Mouse (Mus musculus): Measurements from ENCODE around the gene Zkscan16.

The Zkscan16 gene

DNA sequence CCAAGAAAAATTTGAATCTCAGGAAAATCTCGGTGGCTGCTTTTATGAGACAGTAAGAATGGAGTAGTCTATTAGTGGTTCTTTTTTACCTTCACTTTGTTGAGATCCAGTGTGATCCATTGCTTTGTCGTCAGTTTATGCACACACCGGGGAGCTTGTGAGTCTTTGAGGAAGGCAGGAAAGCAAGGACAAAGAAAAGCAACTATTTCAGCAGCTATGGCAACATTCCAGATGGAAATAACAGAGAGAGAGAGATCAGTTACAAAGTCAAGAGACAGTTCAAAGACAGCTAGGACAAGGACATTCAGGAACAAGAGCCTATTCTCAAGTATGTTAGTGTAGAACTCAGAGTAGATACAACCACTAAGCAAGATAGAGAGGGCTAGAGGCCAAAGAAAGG, 7.6 kb upstream of the Zkscan16 start:
- no peak for DNase-seq (ENCODE audit: low spot score in 2 of 2)

DNA sequence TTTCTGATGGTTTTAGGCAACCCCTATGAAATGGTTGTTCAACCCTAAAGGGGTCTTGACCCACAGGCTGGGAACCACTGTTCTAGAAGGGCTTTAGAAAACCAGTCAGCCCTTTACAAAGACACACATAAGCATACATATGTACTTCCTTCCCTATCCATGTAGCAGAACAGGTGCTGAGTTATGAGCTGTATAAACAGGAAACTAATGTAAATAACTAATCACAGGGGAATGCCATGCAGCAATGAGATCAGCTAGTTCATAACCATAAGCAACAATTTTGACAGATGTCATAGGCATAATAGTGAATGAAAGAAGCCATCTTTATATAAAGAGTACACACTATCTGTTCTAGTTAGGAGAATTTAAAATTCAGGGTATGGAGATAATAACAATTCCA, 1.8 kb upstream of the Zkscan16 start:
- no peak for DNase-seq (ENCODE audit: low spot score in 2 of 2)

DNA sequence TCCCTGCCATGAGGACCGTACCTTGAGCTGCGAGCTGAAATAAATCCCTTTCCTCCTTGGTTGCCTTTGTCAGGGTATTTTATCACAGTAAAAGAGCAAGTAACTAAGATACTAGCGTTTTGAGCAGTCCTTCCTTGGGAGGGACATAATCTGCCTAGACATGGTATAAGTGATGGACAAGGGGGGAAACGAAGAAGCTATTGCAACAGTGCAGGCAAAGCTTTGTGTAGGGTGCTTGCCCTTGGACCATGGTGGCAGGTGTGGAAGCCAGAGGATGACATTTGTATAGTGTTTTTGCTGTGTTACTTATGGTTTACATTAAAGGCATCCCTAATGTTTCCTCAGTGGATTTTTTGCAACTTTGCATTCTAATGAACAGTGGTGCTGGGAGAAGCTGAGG, 486 bp upstream of the Zkscan16 start:
- no peak for DNase-seq (ENCODE audit: low spot score in 2 of 2)

DNA sequence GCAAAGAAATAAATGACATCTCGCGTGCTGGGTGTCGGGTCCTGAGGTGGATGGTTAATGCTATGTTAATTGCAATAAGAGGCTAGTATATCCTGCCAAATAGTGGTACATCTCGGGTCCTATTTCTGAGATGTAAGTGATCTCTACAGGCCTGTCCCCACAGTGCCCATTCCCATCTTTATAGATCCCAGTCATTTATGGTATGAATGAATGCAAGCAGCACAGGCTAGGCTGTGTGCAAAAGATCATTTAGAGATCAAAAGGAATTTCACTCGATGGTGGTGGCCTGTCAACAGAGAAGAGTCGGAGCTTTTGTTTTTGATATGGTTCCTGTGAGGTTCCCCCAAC, 752 bp downstream of the Zkscan16 start:
- no peak for DNase-seq (ENCODE audit: low spot score in 2 of 2)

DNA sequence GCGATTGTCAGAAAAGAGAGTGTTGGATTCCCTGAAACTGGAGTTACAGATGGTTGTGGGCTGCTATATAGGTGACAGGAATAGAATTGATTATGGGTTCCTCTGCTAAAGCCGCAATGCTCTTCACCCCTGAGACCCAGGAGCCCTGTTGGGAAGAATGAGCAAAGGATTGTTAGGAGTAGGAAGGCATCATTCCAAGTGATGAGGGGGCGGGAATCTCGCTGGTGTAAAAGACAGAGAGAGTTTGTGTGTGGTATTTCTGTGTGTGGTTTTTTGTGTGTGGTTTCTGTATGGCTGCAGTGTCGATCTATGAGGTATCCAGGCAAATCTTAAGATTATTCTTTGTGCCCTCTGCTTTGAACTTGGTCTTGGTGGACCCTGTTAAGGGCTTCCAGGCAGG, 1.3 kb downstream of the Zkscan16 start:
- DNase-seq (ENCODE audit: low spot score in 2 of 2): peak in 1 of 2 experiments; percentile 44

DNA sequence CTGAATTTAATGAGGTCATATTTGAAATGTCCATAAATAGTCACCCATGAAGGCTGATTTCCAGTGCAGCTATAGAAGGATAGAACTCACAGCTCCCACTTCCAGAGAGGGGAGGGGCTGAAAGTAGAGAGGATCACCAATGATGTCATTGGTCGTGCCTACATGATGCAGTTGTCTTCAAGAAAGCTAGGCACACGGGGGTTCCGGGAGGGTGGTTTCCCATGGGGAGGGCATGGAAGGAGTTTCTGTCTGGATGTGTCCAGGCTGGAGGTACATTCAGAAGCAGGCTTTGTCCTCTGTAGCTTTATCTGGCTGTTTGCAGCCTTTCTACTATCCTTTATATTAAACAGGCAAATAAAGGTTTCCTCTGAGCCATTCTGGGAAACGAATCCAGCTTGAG, 5.0 kb downstream of the Zkscan16 start:
- DNase-seq (ENCODE audit: low spot score in 2 of 2): no peak

DNA sequence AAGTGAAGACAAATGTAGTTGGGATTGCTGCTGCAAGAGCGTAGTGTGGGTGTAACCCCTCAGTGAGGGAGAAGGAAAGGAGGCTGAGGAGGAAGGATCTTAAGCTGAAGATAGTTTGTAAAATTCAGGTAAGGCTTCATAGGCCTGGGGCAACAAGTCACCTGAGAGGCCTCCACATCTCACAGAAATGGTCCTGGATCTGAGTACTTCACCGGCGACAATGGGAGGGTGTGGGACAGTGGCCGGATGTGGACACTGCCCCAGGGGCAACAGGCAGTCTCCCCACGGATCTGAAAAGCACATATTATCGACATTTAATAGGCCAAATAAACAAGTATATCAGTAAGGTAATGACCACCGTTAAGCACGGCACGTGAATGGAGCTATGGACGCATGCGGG, 9.2 kb downstream of the Zkscan16 start:
- DNase-seq (ENCODE audit: low spot score in 2 of 2): no peak

DNA sequence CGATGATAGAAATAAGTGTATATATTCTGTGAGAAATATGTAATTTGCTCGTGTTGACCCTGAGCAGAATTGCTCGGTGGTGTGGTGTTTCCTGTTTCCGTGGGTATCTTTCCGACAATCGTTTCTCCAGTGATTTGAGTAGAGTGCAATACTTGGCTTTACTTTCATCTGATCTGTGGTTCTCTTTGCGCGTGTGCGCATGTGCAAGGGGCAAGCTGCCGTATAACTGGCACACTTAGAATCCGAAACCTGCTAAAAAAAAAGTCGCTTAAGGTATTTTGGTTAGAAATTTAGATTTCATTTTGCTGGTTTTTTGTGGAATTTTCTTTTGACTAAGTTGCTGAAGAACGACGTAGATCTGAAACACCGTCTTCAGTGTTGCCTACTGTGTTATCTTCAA, 18.3 kb downstream of the Zkscan16 start:
- no peak for DNase-seq (ENCODE audit: low spot score in 2 of 2)

DNA sequence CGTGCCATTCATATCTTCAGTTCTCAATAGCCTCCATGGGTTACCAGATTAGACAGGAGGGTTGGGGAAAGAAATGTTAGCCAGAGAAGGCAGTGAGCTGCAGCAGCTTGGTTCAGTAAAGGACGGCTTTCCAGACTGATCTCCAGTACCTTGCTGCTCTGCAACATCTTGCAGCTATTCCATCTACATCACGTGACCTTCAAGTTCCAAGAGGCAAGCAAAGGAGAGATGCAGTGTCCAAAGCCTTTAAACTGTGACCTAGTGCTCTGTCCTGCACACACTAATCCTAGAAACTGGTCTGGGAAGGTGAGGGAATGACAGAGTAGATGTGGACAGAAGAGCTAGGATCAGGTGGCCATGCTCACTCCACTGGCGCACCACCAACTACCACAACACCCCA, 19.8 kb downstream of the Zkscan16 start:
- DNase-seq (ENCODE audit: low spot score in 2 of 2): no peak

DNA sequence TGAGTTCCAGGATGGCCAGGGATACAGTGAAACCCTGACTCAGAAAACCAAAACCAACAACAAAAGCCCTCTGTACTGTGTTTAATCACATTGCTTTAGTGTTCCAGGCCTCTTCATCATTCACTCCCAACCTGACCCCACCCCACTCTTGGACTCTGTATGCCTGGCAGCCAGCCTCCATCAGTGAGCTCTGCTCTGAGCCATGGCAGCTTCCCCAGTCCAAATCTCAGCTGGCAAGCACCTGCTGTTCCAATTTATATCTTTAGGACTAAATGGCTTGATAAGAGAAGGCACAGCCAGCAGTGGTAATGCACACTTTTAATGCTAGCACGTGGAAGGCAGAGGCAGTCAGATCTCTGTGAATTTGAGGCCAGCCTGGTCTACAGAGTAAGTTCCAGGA, 21.7 kb downstream of the Zkscan16 start:
- DNase-seq (ENCODE audit: low spot score in 2 of 2): no peak

DNA sequence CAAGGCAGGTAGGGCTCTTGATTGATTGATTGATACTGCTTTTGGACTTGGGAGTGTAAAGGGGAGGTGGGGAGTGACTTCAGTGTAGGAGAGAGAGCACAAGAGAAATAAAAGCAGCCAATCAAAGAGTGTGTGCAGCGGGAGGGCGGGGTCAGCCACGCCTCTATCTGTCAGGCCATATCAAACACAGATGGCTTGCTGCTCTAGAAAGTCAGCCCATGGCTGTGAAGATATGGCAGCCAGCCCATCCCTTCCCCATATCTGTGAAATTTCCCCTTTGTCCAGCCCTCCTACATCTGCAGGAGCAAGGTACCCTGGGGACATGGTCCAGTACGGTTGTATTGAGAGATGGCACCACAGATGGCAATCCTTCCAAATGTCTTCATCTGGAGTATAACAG, 27.2 kb downstream of the Zkscan16 start:
- no peak for DNase-seq (ENCODE audit: low spot score in 2 of 2)

DNA sequence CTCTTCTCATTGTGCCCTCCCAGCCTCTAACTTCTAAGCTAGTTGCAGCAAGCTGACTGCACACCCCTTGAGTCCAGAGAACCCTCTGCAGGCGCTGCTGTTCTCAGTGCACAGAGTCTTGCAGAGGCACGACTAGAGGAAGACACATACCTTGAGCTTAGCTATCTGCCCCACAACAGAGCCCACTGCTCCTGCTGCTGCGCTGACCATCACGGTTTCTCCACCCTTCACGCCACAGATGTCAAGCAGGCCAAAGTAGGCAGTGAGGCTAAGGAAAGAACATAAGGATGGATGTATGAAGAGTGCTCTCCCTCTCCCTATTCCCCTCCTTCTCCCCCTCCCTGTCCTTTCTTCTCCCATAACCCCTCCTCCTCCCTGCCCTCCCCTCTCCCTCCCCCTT, 32.3 kb downstream of the Zkscan16 start:
- DNase-seq (ENCODE audit: low spot score in 2 of 2): no peak

DNA sequence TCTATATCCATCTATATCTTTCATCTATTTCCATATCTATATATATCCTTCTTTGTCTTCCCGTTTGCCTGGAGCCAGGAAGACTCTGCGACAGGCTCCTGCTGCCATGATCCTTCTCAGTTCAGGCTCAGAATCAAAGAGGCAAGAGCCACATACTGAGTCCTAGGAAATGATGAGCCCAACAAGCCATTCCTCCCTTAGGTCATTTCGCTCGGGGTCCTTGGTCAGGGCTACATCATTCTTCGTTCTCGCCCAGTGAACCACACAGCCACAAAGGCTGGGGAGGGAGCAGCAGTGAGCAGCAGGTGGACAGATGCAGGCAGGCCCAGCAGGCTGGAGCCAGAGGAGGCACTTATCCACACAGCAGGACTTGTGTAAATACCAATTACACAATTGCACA, 38.0 kb downstream of the Zkscan16 start:
- no peak for DNase-seq (ENCODE audit: low spot score in 2 of 2)

DNA sequence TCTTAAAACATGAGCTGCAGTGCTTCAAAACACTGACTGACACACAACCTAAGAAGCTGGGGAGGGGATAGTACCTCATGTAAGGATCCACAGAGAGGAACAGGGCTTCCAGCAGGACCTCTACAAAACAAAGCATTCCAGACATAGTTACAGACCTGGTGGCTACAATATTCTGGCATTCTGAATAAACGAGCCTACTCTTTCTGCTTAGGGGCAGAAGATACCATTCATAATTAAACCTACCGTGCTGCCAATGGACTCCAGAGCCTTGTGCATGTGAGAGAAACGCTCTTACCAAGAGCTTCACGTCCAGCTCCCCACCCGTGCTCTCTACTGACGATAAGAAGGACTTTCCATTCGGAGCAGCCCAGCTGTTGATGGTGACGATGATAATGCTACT, 39.4 kb downstream of the Zkscan16 start:
- no peak for DNase-seq (ENCODE audit: low spot score in 2 of 2)

DNA sequence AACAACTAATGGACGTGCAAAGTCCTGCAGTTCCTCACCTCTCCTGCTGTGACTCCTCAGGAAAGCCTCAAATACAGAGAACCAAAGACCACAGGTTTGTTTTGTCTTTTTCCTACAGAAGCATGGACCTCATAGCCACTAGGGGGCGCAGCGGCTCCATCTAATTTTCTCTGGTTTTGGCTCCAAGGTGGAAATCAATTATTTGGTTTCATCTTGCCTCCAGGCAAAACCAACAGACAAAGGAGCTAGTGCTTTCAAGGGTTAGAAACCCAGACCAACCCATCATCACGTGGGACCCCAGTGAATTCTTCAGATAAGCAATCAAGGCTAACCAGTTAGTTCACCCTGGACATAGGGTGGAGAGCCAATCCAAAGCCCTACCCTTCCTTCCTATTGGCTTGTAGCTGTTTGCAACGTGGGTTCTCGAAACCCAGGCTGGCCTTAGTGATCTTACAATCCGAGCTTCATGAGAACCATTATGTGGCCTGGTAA, 41.8 kb downstream of the Zkscan16 start:
- DNase-seq (ENCODE audit: low spot score in 2 of 2): peak; percentile 73 to 84

DNA sequence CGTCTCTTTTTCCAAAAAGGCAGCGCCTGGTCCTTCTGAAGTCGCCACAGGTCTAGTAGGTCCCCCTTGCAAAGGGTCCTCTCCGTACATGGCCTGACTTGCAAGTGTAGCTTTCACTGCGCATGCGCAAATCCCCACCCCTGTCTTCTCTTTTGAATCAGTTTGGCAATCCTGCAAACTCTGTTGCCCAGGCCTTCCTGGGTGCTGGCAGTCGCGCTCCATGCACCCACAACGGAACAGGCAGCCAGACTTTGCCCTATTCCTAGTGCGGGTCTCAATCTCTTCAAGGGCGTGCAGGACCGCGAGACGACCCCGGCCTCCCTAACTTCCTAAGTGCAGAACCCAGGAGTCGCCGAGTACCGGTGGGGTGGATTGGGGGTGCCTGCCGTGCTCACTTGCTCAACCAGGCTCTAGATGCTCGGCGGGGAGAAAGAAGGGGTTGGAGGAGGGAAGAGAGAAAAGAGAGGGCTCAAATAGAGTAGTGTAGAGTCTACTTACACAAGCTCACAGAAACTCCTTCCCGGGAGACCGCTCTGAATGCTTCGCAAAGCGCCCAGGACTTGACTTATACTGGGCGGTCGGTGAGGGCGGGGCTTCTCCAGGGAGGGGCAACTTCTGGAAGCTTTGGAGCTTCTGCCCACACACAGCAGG, 43.2 kb downstream of the Zkscan16 start, which contains the start of gene Ptgr1:
TSS of gene Ptgr1 (minus strand) at position 580 of the 651 bp plus-strand sequence.
- peak; percentile 88 to 90 for DNase-seq (ENCODE audit: low spot score in 2 of 2)

DNA sequence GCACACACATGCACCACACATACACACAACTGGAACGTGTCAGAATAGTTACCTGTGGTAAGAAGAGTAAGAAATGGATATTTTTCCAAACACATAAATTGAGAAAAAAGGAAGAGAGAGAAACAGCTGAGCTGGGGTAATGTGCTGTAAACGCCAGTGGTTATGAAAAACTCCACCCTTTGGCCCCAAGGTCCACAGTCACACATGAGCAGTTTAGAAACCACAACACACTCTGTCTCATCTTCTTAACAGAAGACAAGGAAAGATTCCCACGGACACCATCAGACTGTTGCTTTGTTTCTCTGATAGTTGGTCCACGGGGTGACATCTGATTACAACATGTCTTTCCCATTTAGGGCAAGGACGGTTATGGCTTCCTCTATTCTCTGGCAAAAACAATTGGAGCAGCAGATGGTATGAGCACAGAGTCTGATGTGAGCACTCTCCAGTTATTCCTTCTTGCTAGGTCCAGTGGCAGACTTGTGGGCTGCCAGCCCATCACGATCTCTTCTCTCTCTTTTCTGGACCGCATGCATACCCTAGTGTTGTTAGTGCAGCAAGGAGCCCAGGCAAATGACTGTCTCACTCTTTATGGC, 46.0 kb downstream of the Zkscan16 start:
- no peak for DNase-seq (ENCODE audit: low spot score in 2 of 2)

DNA sequence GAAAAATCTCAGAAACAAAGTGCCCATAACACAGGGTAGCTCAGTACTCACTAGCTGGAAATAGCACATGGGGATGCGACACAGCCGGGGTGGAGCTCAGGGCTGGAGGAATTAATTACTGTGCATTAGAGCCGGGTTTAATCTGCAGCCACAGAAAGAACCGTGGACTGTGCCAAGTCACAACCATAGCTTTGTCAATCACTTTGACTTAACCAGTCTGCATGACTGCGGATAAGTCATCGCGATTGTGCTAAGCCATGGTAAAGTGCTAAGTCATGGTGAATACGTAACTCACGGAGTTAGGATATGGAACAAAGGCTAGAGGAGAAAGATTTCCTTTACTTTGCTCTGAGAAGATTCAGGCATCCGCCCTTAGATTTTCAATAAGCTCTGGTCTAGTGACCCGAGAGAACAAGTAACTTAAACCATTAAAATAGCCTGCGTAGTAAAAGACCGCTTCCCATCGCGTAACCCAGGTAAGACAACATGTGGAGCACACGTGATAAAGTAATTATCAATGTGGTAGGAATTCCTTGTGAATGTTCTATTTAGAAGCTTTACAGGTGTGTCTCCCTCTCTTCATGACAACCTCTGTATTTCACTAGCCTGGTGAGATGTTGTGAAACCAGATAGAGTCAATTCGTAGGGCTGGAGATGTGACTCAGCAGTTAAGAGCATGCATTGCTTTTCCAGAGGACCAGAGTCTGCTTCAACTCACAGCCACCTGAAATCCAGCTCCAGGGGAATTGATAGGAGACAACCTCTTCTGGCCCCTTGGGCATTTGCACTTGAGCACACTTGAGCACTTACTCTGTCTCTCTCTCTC, 47.4 kb downstream of the Zkscan16 start:
- DNase-seq (ENCODE audit: low spot score in 2 of 2): no peak

DNA sequence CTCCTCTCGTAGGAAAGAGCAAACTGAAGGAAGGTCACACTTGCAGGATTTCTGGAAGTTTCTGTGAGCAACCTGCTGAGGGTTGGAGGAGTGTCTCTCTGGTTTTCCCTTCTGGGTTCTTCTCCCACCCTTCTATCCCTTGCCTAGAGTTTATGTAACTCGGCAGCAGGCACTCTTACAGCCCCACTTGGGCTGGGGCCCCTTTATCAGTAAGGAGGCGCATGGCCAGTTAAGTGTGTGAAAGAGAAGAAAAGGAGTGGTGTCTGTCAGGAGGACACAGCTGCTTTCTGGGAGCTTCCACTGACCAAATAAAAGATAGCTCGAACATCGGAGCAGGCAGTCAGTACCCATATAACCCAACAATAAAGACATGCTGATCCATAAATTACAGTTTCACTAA, 48.8 kb downstream of the Zkscan16 start:
- DNase-seq (ENCODE audit: low spot score in 2 of 2): no peak

DNA sequence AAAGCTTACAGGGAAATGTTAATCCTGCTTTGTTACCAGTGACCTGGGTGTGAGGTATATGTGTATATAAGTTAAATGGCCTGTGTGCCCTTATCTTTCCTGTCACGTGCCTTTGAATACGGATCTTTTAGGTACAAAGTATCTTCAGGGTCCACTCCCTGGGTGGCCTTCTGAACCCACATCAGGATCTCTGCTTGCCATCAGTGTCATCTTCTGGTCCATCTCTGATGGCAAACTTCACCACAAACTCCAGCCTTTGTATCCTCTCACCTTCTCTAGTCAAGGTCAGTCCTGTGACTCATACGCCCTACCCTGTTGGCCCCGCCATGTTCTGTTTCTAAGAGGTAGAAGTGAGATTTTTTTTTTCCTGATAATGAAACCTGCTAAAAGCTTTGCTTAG, 51.3 kb downstream of the Zkscan16 start, which contains the start of gene Dnajc25:
TSS of gene Dnajc25 (plus strand) at position 301 of the 400 bp plus-strand sequence.
- DNase-seq (ENCODE audit: low spot score in 2 of 2): no peak

DNA sequence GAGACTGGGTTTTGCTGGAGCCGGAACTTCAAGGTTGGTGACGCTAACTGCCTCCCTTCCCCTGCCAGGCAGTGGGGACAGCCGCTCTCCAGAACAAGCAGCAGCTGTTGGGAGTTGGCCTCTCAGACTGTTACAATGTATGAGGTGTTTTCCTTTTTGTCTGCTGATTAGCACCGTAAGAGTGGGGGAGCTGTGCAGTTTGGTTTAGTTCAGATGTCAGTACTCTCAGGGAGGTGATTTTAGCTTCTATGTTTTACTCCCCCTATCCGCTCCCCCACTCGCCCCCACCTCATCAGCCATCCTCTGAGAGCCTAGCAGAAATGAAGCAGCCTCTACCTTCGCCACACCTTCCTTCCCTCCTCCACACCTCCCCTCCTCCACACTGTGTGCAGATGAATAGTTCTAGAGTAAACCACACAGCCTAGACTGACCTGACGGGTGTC, 51.8 kb downstream of the Zkscan16 start:
- no peak for DNase-seq (ENCODE audit: low spot score in 2 of 2)

DNA sequence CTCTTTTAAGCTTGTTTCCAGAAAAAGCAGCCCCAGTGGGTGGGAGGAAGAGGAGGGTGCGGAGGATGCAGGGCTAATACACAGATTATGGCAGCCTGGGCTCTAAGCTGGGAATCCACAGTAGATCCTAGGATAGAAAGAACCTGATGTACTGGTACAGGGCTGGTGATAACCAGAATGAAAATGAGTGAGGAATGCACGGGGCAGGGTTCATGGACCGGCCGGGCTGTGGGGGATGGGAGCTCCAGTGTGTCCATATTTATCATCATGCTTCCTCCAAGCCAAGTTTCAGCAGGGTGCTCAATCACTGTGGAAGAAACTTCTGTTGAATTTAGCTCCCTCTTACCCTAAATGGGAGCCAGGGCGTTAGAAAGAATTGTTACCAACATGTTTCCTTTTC, 53.7 kb downstream of the Zkscan16 start:
- DNase-seq (ENCODE audit: low spot score in 2 of 2): no peak

DNA sequence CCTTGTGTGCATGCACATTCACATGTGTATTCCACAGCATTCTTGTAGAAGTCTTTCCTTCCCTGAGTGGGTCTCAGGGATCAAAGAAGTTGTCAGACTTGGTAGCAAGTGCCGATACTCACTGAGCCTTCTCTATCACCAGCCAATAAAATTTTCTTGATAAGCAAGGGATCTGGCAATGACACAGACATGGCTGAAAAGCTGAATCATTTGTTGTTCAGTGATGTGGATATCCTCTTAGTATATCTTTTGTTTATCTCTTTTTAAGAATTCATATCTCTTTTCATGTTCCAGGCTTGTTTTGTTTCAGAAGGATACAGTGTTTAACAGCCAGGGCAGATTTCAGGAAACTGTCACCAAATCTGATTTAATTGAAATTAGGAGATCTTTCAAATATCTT, 55.3 kb downstream of the Zkscan16 start:
- DNase-seq (ENCODE audit: low spot score in 2 of 2): no peak
